Mouse (Mus musculus) liver, adult 2 months (tissue): Measurements from ENCODE around the gene Prss16. TPM values are rescaled to one million over a fixed set of nuclear protein-coding genes. Genes with fewer than 3 reads are reported as not detected.

Experiments
- DNase-seq: peaks from one replicate; pipeline ENCODE4 v3.0.0-alpha.2; 2011; ENCODE audit warnings: low read depth, low spot score; ENCODE audit errors: extremely low read depth
- H3K27ac ChIP-seq: fragments of 200-500 bp; replicated peaks from 2 replicates; pipeline ENCODE4 v1.5.1; 2012; ENCODE audit warnings: low read depth, mild to moderate bottlenecking, control low read depth, inconsistent platforms, low read length; ENCODE audit not compliant: insufficient read depth
- H3K27me3 ChIP-seq: fragments of 200-500 bp; 2 replicates; pipeline ENCODE4 v1.6.1; 2012; ENCODE audit warnings: mild to moderate bottlenecking, moderate library complexity, low read length, inconsistent platforms; ENCODE audit not compliant: control insufficient read depth, insufficient read depth
- H3K36me3 ChIP-seq: fragments of 200-500 bp; 2 replicates; pipeline ENCODE4 v1.6.1; 2012; ENCODE audit warnings: low read length, inconsistent platforms; ENCODE audit not compliant: control insufficient read depth, insufficient read depth
- H3K4me1 ChIP-seq: fragments of 200-500 bp; 2 replicates; pipeline ENCODE4 v1.6.1; 2011; ENCODE audit warnings: low read length; ENCODE audit not compliant: control insufficient read depth, insufficient read depth
- H3K4me3 ChIP-seq: fragments of 200-500 bp; 2 replicates; pipeline ENCODE4 v1.5.1; 2011; ENCODE audit warnings: low read depth, mild to moderate bottlenecking, control low read depth, low read length, moderate library complexity; ENCODE audit not compliant: insufficient read depth
- H3K79me2 ChIP-seq: fragments of 200-500 bp; 2 replicates; pipeline ENCODE4 v1.6.1; 2012; ENCODE audit warnings: inconsistent platforms, mild to moderate bottlenecking, low read length, moderate library complexity; ENCODE audit not compliant: control insufficient read depth, insufficient read depth
- H3K9ac ChIP-seq: fragments of 200-500 bp; 2 replicates; pipeline ENCODE4 v1.6.1; 2012; ENCODE audit warnings: low read depth, mild to moderate bottlenecking, control low read depth, inconsistent platforms, low read length
- CTCF ChIP-seq: fragments of 200-500 bp; IDR thresholded peaks from 2 replicates; pipeline ENCODE4 v1.5.1; 2011; ENCODE audit warnings: low read depth, low read length, control low read depth
- POLR2A ChIP-seq: fragments of 200-500 bp; IDR thresholded peaks from 2 replicates; pipeline ENCODE4 v1.6.1; 2011; ENCODE audit warnings: low read length, control low read depth; ENCODE audit not compliant: insufficient read depth; ENCODE audit errors: extremely low read depth
- WGBS: fragments of 180-500 bp; shearing (Covaris S2); methylation state at CpG from one replicate; pipeline ENCODE4 v1.1.7; 2018; 5-methylcytosine and 5-hydroxymethylcytosine counted together
- polyA plus RNA-seq: library from polyadenylated mRNA; depleted of rRNA; stranded (reverse); fragments of >200 nt; gene quantifications from 2 replicates; pipeline ENCODE4 v1.2.3, GENCODE M21; 2012
- total RNA-seq: library from RNA; depleted of rRNA; stranded (reverse); fragments of >200 nt; gene quantifications from 2 replicates; pipeline ENCODE4 v1.2.3, GENCODE M21; 2014

Gene Prss16
- total and polyA plus RNA-seq, 2 experiments: not detected

- no peak for TF ChIP-seq POLR2A
- TF ChIP-seq CTCF: no peak
- H3K4me1 ChIP-seq: peaks cover 5% of the 10 kb centered on the region
- H3K36me3 ChIP-seq: no peaks in the 10 kb centered on the region
- 1% methylated on average over 45 of the region's 45 CpGs for WGBS
- H3K9ac ChIP-seq: 0 out of 2 replicates have a peak overlapping the region, but pooled peaks have one; percentile 15
- peak overlapping the region; percentile 51 for H3K4me3 ChIP-seq
- no peak for DNase-seq
- no peaks in the 10 kb centered on the region for H3K79me2 ChIP-seq
- no peak overlapping the region for H3K27ac ChIP-seq
- H3K27me3 ChIP-seq: peaks cover 25% of the 10 kb centered on the region
Measured at GRCm38 (mm10) chr13:22005605-22006333, 3.8 kb downstream of the Prss16 start.

DNA sequence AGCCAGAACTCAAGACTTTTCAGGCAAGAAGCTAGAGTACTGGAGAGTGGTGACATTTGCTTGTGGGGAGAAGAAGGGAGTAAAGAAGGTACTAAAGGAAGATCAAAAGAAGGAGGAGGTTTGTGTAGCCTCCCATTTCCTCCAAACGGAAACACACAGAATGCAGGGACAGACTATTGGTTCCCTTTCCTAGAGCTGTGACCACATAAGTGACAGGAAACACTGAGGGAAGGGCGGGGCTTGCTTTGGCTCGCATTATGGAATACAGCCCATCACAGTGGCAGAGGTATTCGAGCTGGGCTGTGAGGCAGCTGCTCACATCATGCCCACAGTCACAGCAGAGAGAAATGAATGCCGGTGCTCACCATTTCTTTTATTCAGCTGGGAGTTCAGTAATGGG is 7.7 kb downstream of the Prss16 start:
- 46% methylated on average over 5 of the region's 5 CpGs for WGBS
- Histone ChIP-seq H3K4me3 (no peak overlapping the region), H3K27ac (no peak overlapping the region), H3K9ac (no peak overlapping the region), H3K27me3 (peaks cover 24% of the 10 kb centered on the region), H3K79me2 (no peaks in the 10 kb centered on the region), H3K36me3 (no peaks in the 10 kb centered on the region), H3K4me1 (peaks cover 5% of the 10 kb centered on the region)
- DNase-seq: no peak
- TF ChIP-seq CTCF (no peak), POLR2A (no peak)

GRCm38 (mm10) chr13:22001346-22001745 is 8.2 kb downstream of the Prss16 start:
- peaks cover 3% of the 10 kb centered on the region; the same call in 1 of the 2 replicates for H3K4me1 ChIP-seq
- H3K27me3 ChIP-seq: peaks cover 24% of the 10 kb centered on the region
- H3K36me3 ChIP-seq: no peaks in the 10 kb centered on the region
- TF ChIP-seq CTCF (no peak), POLR2A (no peak)
- DNase-seq: no peak
- H3K9ac ChIP-seq: no peak overlapping the region
- 73% methylated on average over 2 of the region's 2 CpGs for WGBS
- no peaks in the 10 kb centered on the region for H3K79me2 ChIP-seq
- H3K27ac ChIP-seq: no peak overlapping the region
- H3K4me3 ChIP-seq: no peak overlapping the region

DNA sequence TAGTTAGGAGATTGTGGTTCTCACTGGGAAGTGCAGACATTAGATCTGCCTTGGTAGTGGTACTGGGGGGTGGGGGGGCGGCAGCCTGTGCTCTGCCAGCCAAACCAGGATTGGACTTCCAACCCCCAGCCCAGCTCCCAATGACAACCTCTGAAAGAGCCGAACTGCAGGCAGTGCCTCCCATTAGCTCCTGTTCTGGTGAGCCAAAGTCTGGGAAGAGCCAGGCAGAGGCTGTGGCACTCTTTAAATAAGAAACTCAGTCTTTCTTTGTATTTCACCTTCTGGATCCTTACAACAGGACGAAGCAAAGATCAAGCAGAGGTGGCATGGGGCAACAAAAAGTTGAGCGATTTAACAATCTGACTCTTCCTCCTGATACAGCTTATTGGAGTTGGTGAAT is 10.4 kb downstream of the Prss16 start:
- 54% methylated on average over 4 of the region's 4 CpGs for WGBS
- H3K4me3 ChIP-seq: no peak overlapping the region
- H3K27me3 ChIP-seq: peaks cover 20% of the 10 kb centered on the region; the same call in 1 of the 2 replicates
- DNase-seq: no peak
- H3K36me3 ChIP-seq: no peaks in the 10 kb centered on the region
- TF ChIP-seq POLR2A (no peak), CTCF (no peak)
- H3K79me2 ChIP-seq: no peaks in the 10 kb centered on the region
- no peak overlapping the region for H3K9ac ChIP-seq
- no peak overlapping the region for H3K27ac ChIP-seq
- H3K4me1 ChIP-seq: no peaks in the 10 kb centered on the region

DNA sequence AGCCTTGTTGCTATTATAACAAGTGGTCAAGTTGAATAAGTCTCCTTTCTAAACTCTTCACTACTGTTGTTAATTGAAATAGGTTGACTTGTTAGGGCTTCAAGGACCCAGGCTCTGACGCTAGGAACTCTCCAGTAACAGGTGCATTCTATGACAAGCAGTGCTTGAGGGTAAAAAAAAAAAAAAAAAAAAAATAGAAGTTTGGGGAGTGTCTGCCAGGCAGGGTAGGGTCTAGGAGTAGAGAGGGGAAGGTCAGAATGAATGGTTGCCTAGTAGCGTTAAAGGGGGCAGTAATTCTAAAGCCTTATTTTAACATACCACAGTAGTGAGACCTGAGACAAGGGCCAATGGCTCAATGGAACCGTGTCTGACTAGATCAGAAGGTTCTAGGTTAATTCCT is 11.1 kb downstream of the Prss16 start:
- no peak overlapping the region for H3K9ac ChIP-seq
- no peaks in the 10 kb centered on the region for H3K36me3 ChIP-seq
- H3K27me3 ChIP-seq: peaks cover 20% of the 10 kb centered on the region; the same call in 1 of the 2 replicates
- 57% methylated on average over 3 of the region's 3 CpGs for WGBS
- no peaks in the 10 kb centered on the region for H3K79me2 ChIP-seq
- H3K4me3 ChIP-seq: no peak overlapping the region
- DNase-seq: no peak
- TF ChIP-seq POLR2A: no peak
- no peak for TF ChIP-seq CTCF
- H3K27ac ChIP-seq: no peak overlapping the region
- H3K4me1 ChIP-seq: no peaks in the 10 kb centered on the region

GRCm38 (mm10) chr13:21997821-21998220 is 11.7 kb downstream of the Prss16 start:
- no peak overlapping the region for H3K27ac ChIP-seq
- no peak overlapping the region for H3K4me3 ChIP-seq
- H3K9ac ChIP-seq: no peak overlapping the region
- H3K36me3 ChIP-seq: no peaks in the 10 kb centered on the region
- H3K79me2 ChIP-seq: no peaks in the 10 kb centered on the region
- WGBS: 12% methylated on average over 4 of the region's 4 CpGs
- H3K4me1 ChIP-seq: no peaks in the 10 kb centered on the region
- TF ChIP-seq POLR2A (no peak), CTCF (no peak)
- H3K27me3 ChIP-seq: peaks cover 17% of the 10 kb centered on the region; the same call in 1 of the 2 replicates
- no peak for DNase-seq
